Mouse (Mus musculus): ENCODE results near the gene Actrt2. TPM values are rescaled to one million over a fixed set of nuclear protein-coding genes. Genes with fewer than 3 reads are reported as not detected.

Gene Actrt2
- polyA plus RNA-seq, 1 experiment from 2014 or later = not detected

- Histone ChIP-seq H3K9ac (no peak overlapping the region), H3K36me3 (ENCODE audit: poor library complexity, severe bottlenecking) (no peaks in the 10 kb centered on the region; the same call in 1 of the 2 replicates), H3K27ac (no peak overlapping the region), H3K4me3 (no peak overlapping the region), H3K4me2 (no peak overlapping the region), H3K9me3 (replicated peaks) (peaks cover 8% of the 10 kb centered on the region; the same call in 1 of the 2 replicates), H3K4me1 (peaks cover 4% of the 10 kb centered on the region; the same call in 1 of the 2 replicates), H3K27me3 (peaks cover 13% of the 10 kb centered on the region)
- ATAC-seq = no peak
- WGBS = 84% methylated on average over 19 of the region's 19 CpGs
Observed at GRCm38 (mm10) chr4:154649083-154649747, 18.5 kb downstream of the Actrt2 start.

GRCm38 (mm10) chr4:154642496-154642895 lies 25.2 kb downstream of the Actrt2 start:
- Histone ChIP-seq H3K4me1 (peaks cover 41% of the 10 kb centered on the region), H3K9ac (no peak overlapping the region), H3K27ac (no peak overlapping the region), H3K9me3 (replicated peaks) (peaks cover 8% of the 10 kb centered on the region; the same call in 1 of the 2 replicates), H3K27me3 (peaks cover 56% of the 10 kb centered on the region), H3K36me3 (ENCODE audit: poor library complexity, severe bottlenecking) (no peaks in the 10 kb centered on the region; the same call in 1 of the 2 replicates), H3K4me3 (no peak overlapping the region), H3K4me2 (no peak overlapping the region)
- ATAC-seq = no peak
- WGBS = 27% methylated on average over 6 of the region's 6 CpGs

- H3K9me3 ChIP-seq (replicated peaks) = no peaks in the 10 kb centered on the region
- no peak overlapping the region for H3K27ac ChIP-seq
- peak overlapping the region; percentile 88 for H3K4me2 ChIP-seq
- 3% methylated on average over 32 of the region's 32 CpGs for WGBS
- no peak for ATAC-seq
- H3K4me3 ChIP-seq = peak overlapping the region; percentile 26
- peaks cover 49% of the 10 kb centered on the region for H3K4me1 ChIP-seq
- H3K27me3 ChIP-seq = peaks cover 61% of the 10 kb centered on the region
- no peaks in the 10 kb centered on the region; the same call in 1 of the 2 replicates for H3K36me3 ChIP-seq (ENCODE audit: poor library complexity, severe bottlenecking)
- peak overlapping the region; percentile 64 for H3K9ac ChIP-seq
Observed at GRCm38 (mm10) chr4:154641296-154642110, 26.2 kb downstream of the Actrt2 start.

GRCm38 (mm10) chr4:154640443-154641295 lies 27.0 kb downstream of the Actrt2 start:
- H3K4me3 ChIP-seq = peak overlapping the region; percentile 80
- 11% methylated on average over 20 of the region's 20 CpGs for WGBS
- no peaks in the 10 kb centered on the region for H3K9me3 ChIP-seq (replicated peaks)
- peak overlapping the region; percentile 88 for H3K4me2 ChIP-seq
- no peaks in the 10 kb centered on the region; the same call in 1 of the 2 replicates for H3K36me3 ChIP-seq (ENCODE audit: poor library complexity, severe bottlenecking)
- H3K27ac ChIP-seq = no peak overlapping the region
- peak overlapping the region; percentile 64 for H3K9ac ChIP-seq
- ATAC-seq = no peak
- H3K4me1 ChIP-seq = peaks cover 52% of the 10 kb centered on the region
- H3K27me3 ChIP-seq = peaks cover 58% of the 10 kb centered on the region

GRCm38 (mm10) chr4:154639591-154640442 lies 27.9 kb downstream of the Actrt2 start:
- WGBS = 17% methylated on average over 13 of the region's 13 CpGs
- H3K4me3 ChIP-seq = peak overlapping the region; percentile 80
- no peaks in the 10 kb centered on the region for H3K36me3 ChIP-seq (ENCODE audit: poor library complexity, severe bottlenecking)
- peak overlapping the region; percentile 88 for H3K4me2 ChIP-seq
- H3K4me1 ChIP-seq = peaks cover 61% of the 10 kb centered on the region
- no peaks in the 10 kb centered on the region for H3K9me3 ChIP-seq (replicated peaks)
- ATAC-seq = no peak
- H3K27me3 ChIP-seq = peaks cover 60% of the 10 kb centered on the region
- no peak overlapping the region for H3K27ac ChIP-seq
- H3K9ac ChIP-seq = peak overlapping the region; percentile 98

- WGBS = 5% methylated on average over 7 of the region's 7 CpGs
- peak overlapping the region; percentile 88 for H3K4me2 ChIP-seq
- no peak for ATAC-seq
Observed at GRCm38 (mm10) chr4:154639126-154639525, 28.5 kb downstream of the Actrt2 start.

GRCm38 (mm10) chr4:154638320-154638886 lies 29.3 kb downstream of the Actrt2 start:
- H3K4me3 ChIP-seq = peak overlapping the region; percentile 80
- ATAC-seq = peak; percentile 15; the same call in 1 of the 2 replicates
- H3K4me2 ChIP-seq = peak overlapping the region; percentile 88
- WGBS = 6% methylated on average over 15 of the region's 15 CpGs
- no peaks in the 10 kb centered on the region for H3K36me3 ChIP-seq (ENCODE audit: poor library complexity, severe bottlenecking)
- peaks cover 63% of the 10 kb centered on the region for H3K27me3 ChIP-seq
- H3K27ac ChIP-seq = peak overlapping the region; percentile 95
- peaks cover 75% of the 10 kb centered on the region for H3K4me1 ChIP-seq
- no peaks in the 10 kb centered on the region for H3K9me3 ChIP-seq (replicated peaks)
- peak overlapping the region; percentile 98 for H3K9ac ChIP-seq

More at GRCm38 (mm10) chr4:154639126-154639525, 28.5 kb downstream of the Actrt2 start:
- peaks cover 68% of the 10 kb centered on the region for H3K4me1 ChIP-seq
- H3K27me3 ChIP-seq = peaks cover 63% of the 10 kb centered on the region
- H3K9ac ChIP-seq = peak overlapping the region; percentile 98
- no peaks in the 10 kb centered on the region for H3K36me3 ChIP-seq (ENCODE audit: poor library complexity, severe bottlenecking)
- H3K27ac ChIP-seq = no peak overlapping the region; the same call in 1 of the 2 replicates
- H3K4me3 ChIP-seq = peak overlapping the region; percentile 80
- no peaks in the 10 kb centered on the region for H3K9me3 ChIP-seq (replicated peaks)

GRCm38 (mm10) chr4:154637468-154638319 lies 30.0 kb downstream of the Actrt2 start:
- H3K4me2 ChIP-seq = peak overlapping the region; percentile 88
- H3K27ac ChIP-seq = peak overlapping the region; percentile 95
- H3K27me3 ChIP-seq = peaks cover 62% of the 10 kb centered on the region
- H3K4me1 ChIP-seq = peaks cover 82% of the 10 kb centered on the region
- 0 out of 2 replicates have a peak, but pooled peaks have one; percentile 17 for ATAC-seq
- H3K36me3 ChIP-seq (ENCODE audit: poor library complexity, severe bottlenecking) = no peaks in the 10 kb centered on the region
- peak overlapping the region; percentile 80 for H3K4me3 ChIP-seq
- H3K9ac ChIP-seq = peak overlapping the region; percentile 98
- WGBS = under 1% methylated on average over 48 of the region's 73 CpGs
- H3K9me3 ChIP-seq (replicated peaks) = no peaks in the 10 kb centered on the region

GRCm38 (mm10) chr4:154636721-154637311 lies 30.9 kb downstream of the Actrt2 start, which contains the start of gene Prdm16:
Gene Prdm16 (minus strand): TSS chr4:154636873.
- H3K4me2 ChIP-seq = peak within 1 kb of the TSS; percentile 88
- H3K4me3 ChIP-seq = peak within 1 kb of the TSS; percentile 80
- peak; percentile 44 for ATAC-seq
- under 1% methylated on average over 44 of the region's 47 CpGs for WGBS
- peak within 1 kb of the TSS; percentile 98 for H3K9ac ChIP-seq
- H3K9me3 ChIP-seq (replicated peaks) = no peaks in the 10 kb centered on the region
- peaks cover 88% of the 10 kb centered on the region for H3K4me1 ChIP-seq
- H3K36me3 ChIP-seq (ENCODE audit: poor library complexity, severe bottlenecking) = no peaks in the 10 kb centered on the region
- H3K27ac ChIP-seq = peak within 1 kb of the TSS; percentile 95
- peaks cover 57% of the 10 kb centered on the region for H3K27me3 ChIP-seq

Measured in forebrain, embryonic 13.5 days (tissue).